Mouse (Mus musculus): ENCODE measurements around the gene Atg7. TPM values are rescaled to one million over a fixed set of nuclear protein-coding genes. Genes with fewer than 3 reads are reported as not detected.
"Not testable (repeated sequence)": the region's sequence is repeated elsewhere in the genome, so short reads cannot be mapped to it uniquely, and the experiment has no call there.

Gene Atg7
- 18.3 and 18.4 TPM in 2 replicates for polyA plus RNA-seq (2014; fragmentation: Nextera tagmentation; extraction: Ambion mirVana)

GRCm38 (mm10) chr6:114642601-114643528 lies at the start of gene Atg7:
TSS of gene Atg7 (plus strand) at chr6:114643097.
- Histone ChIP-seq H3K27me3 (ENCODE audit: control insufficient read depth, insufficient read depth, low read length) (no peaks in the 10 kb centered on the region), H3K27ac (replicated peaks; ENCODE audit: low read depth, low read length) (peak within 1 kb of the TSS; percentile 74), H3K9ac (replicated peaks; ENCODE audit: low read length) (peak within 1 kb of the TSS; percentile 62), H3K4me3 (replicated peaks; ENCODE audit: low read depth, low read length) (peak within 1 kb of the TSS; percentile 74), H3K4me1 (ENCODE audit: control insufficient read depth, insufficient read depth, low read length) (peaks cover 7% of the 10 kb centered on the region), H3K4me2 (ENCODE audit: low read length) (peak within 1 kb of the TSS; percentile 84), H3K9me3 (ENCODE audit: control insufficient read depth, low read length) (no peaks in the 10 kb centered on the region), H3K36me3 (ENCODE audit: control insufficient read depth, insufficient read depth, low read length) (no peaks in the 10 kb centered on the region)
- WGBS: under 1% methylated on average over 38 of the region's 38 CpGs
- peak; percentile 84 for ATAC-seq (ENCODE audit: low FRiP score, low TSS enrichment)
- DNase-seq: peak; percentile 99

- not testable (repeated sequence) for H3K4me1 ChIP-seq (ENCODE audit: control insufficient read depth, insufficient read depth, low read length); H3K4me3 ChIP-seq (replicated peaks; ENCODE audit: low read depth, low read length); H3K27me3 ChIP-seq (ENCODE audit: control insufficient read depth, insufficient read depth, low read length); ATAC-seq (ENCODE audit: low FRiP score, low TSS enrichment); DNase-seq; H3K4me2 ChIP-seq (ENCODE audit: low read length); H3K9me3 ChIP-seq (ENCODE audit: control insufficient read depth, low read length); H3K36me3 ChIP-seq (ENCODE audit: control insufficient read depth, insufficient read depth, low read length); H3K27ac ChIP-seq (replicated peaks; ENCODE audit: low read depth, low read length); H3K9ac ChIP-seq (replicated peaks; ENCODE audit: low read length)
- WGBS: 1% methylated on average over 6 of the region's 17 CpGs
These were observed 28.8 kb upstream of the Atg7 start for GRCm38 (mm10) chr6:114614076-114614475.

DNA sequence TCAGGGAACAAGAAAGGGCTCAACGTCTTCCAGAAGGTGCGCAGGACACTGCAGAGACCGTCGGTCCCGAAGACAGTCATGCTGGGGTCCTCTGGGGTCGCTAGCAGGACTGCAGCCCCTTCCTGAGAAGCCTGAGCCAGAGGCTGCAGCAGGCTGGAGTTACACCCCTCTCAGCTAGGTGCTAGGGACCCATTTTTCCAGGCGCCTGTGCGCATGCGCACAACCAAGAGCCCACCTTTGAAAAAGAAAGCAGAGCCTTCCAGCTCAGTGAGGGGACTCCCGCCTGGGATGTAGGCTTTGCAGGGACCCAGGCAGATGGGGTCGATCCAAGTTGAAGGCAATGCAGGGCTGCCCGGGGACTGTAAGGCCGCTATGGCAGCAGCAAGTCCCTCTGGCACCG lies 9.0 kb upstream of the Atg7 start:
- not testable (repeated sequence) for H3K4me2 ChIP-seq (ENCODE audit: low read length); H3K36me3 ChIP-seq (ENCODE audit: control insufficient read depth, insufficient read depth, low read length); H3K4me3 ChIP-seq (replicated peaks; ENCODE audit: low read depth, low read length); H3K27me3 ChIP-seq (ENCODE audit: control insufficient read depth, insufficient read depth, low read length); H3K27ac ChIP-seq (replicated peaks; ENCODE audit: low read depth, low read length); H3K9me3 ChIP-seq (ENCODE audit: control insufficient read depth, low read length); DNase-seq; H3K4me1 ChIP-seq (ENCODE audit: control insufficient read depth, insufficient read depth, low read length); ATAC-seq (ENCODE audit: low FRiP score, low TSS enrichment); H3K9ac ChIP-seq (replicated peaks; ENCODE audit: low read length)
- WGBS: no CpG with 5 or more reads among the region's 14 CpGs

GRCm38 (mm10) chr6:114643716-114644115 lies 819 bp downstream of the Atg7 start:
- Histone ChIP-seq H3K36me3 (ENCODE audit: control insufficient read depth, insufficient read depth, low read length) (no peaks in the 10 kb centered on the region), H3K27ac (replicated peaks; ENCODE audit: low read depth, low read length) (no peak overlapping the region), H3K4me2 (ENCODE audit: low read length) (peak overlapping the region; percentile 84), H3K9me3 (ENCODE audit: control insufficient read depth, low read length) (no peaks in the 10 kb centered on the region), H3K9ac (replicated peaks; ENCODE audit: low read length) (peak overlapping the region; percentile 62; the same call in 1 of the 2 replicates), H3K4me3 (replicated peaks; ENCODE audit: low read depth, low read length) (peak overlapping the region; percentile 74), H3K27me3 (ENCODE audit: control insufficient read depth, insufficient read depth, low read length) (no peaks in the 10 kb centered on the region), H3K4me1 (ENCODE audit: control insufficient read depth, insufficient read depth, low read length) (peaks cover 7% of the 10 kb centered on the region)
- 48% methylated on average over 8 of the region's 8 CpGs for WGBS
- DNase-seq (no peak), ATAC-seq (ENCODE audit: low FRiP score, low TSS enrichment) (no peak)

DNA sequence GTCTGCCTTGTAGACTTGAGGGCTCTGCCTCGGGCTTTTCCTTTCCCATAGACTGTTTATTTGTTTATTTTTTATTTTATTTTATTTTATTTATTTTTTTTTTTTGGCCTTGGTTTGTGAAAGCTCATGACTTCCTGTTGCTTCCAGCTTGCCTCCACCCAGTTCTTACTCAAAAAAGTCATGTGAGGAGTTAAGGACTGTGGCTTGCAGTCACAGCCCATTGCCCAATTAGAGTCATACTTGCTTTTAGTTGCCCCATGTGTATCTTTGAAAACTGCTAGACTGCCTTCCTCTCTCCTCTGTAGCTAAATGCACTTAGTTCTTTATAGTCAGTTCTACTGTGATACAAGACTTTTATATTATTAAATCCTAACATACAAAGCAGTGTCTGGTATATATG lies 1.6 kb downstream of the Atg7 start:
- ATAC-seq (ENCODE audit: low FRiP score, low TSS enrichment) (no peak), DNase-seq (no peak)
- H3K36me3 ChIP-seq (ENCODE audit: control insufficient read depth, insufficient read depth, low read length): no peaks in the 10 kb centered on the region
- H3K27ac ChIP-seq (replicated peaks; ENCODE audit: low read depth, low read length): no peak overlapping the region
- H3K4me3 ChIP-seq (replicated peaks; ENCODE audit: low read depth, low read length): no peak overlapping the region
- H3K4me2 ChIP-seq (ENCODE audit: low read length): no peak overlapping the region
- H3K4me1 ChIP-seq (ENCODE audit: control insufficient read depth, insufficient read depth, low read length): peaks cover 7% of the 10 kb centered on the region
- no peaks in the 10 kb centered on the region for H3K9me3 ChIP-seq (ENCODE audit: control insufficient read depth, low read length)
- no peak overlapping the region for H3K9ac ChIP-seq (replicated peaks; ENCODE audit: low read length)
- 95% methylated on average over 1 of the region's 1 CpGs for WGBS
- H3K27me3 ChIP-seq (ENCODE audit: control insufficient read depth, insufficient read depth, low read length): no peaks in the 10 kb centered on the region

- Histone ChIP-seq H3K27ac (replicated peaks; ENCODE audit: low read depth, low read length) (no peak overlapping the region), H3K36me3 (ENCODE audit: control insufficient read depth, insufficient read depth, low read length) (no peaks in the 10 kb centered on the region), H3K9ac (replicated peaks; ENCODE audit: low read length) (no peak overlapping the region), H3K4me2 (ENCODE audit: low read length) (no peak overlapping the region), H3K4me1 (ENCODE audit: control insufficient read depth, insufficient read depth, low read length) (peaks cover 7% of the 10 kb centered on the region), H3K27me3 (ENCODE audit: control insufficient read depth, insufficient read depth, low read length) (no peaks in the 10 kb centered on the region), H3K4me3 (replicated peaks; ENCODE audit: low read depth, low read length) (no peak overlapping the region), H3K9me3 (ENCODE audit: control insufficient read depth, low read length) (no peaks in the 10 kb centered on the region)
- 70% methylated on average over 1 of the region's 1 CpGs for WGBS
- ATAC-seq (ENCODE audit: low FRiP score, low TSS enrichment) (no peak), DNase-seq (no peak)
These were observed 3.3 kb downstream of the Atg7 start for GRCm38 (mm10) chr6:114646201-114646600.

- Histone ChIP-seq H3K4me1 (ENCODE audit: control insufficient read depth, insufficient read depth, low read length) (peaks cover 10% of the 10 kb centered on the region), H3K4me2 (ENCODE audit: low read length) (no peak overlapping the region), H3K36me3 (ENCODE audit: control insufficient read depth, insufficient read depth, low read length) (no peaks in the 10 kb centered on the region), H3K9ac (replicated peaks; ENCODE audit: low read length) (no peak overlapping the region), H3K27me3 (ENCODE audit: control insufficient read depth, insufficient read depth, low read length) (no peaks in the 10 kb centered on the region), H3K9me3 (ENCODE audit: control insufficient read depth, low read length) (no peaks in the 10 kb centered on the region), H3K27ac (replicated peaks; ENCODE audit: low read depth, low read length) (no peak overlapping the region), H3K4me3 (replicated peaks; ENCODE audit: low read depth, low read length) (no peak overlapping the region)
- ATAC-seq (ENCODE audit: low FRiP score, low TSS enrichment) (no peak), DNase-seq (no peak)
- WGBS: 88% methylated on average over 6 of the region's 6 CpGs
These were observed 4.1 kb downstream of the Atg7 start for GRCm38 (mm10) chr6:114647011-114647410.

DNA sequence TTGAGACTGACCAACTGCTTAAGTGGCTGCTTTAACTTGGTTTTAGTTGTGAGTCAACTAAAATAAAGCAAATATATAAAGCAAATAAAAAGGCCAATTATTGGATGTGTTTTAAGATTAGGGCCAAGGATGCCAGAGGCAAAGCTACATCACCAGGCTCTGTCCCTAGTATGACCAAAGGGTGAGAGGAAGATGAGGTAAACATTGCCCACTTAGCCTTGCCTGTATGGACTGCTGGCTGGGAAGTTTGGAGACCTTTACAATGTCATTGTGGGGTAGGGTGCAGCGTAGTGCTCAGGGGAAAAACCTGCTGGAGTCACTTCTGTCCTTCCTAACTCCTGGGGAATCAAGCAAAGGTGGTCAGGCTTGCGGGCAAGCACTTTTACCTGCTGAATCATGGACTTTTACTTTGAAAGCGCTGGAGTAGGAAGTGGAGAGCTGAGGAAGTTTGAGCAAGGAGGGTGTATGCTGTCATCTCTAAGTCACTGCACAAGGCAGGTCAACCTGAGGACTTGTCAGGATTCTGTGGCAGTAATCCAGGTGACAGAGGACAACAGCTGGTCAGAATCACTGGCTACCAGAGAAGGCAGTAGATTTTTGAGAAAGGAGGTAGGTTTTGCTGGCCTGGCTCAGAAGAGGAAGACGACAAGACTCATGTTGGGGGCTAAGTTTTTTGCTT lies 5.6 kb downstream of the Atg7 start:
- no peaks in the 10 kb centered on the region for H3K9me3 ChIP-seq (ENCODE audit: control insufficient read depth, low read length)
- 85% methylated on average over 4 of the region's 4 CpGs for WGBS
- no peaks in the 10 kb centered on the region for H3K27me3 ChIP-seq (ENCODE audit: control insufficient read depth, insufficient read depth, low read length)
- no peak for DNase-seq
- ATAC-seq (ENCODE audit: low FRiP score, low TSS enrichment): no peak
- no peak overlapping the region for H3K4me2 ChIP-seq (ENCODE audit: low read length)
- H3K27ac ChIP-seq (replicated peaks; ENCODE audit: low read depth, low read length): no peak overlapping the region
- H3K9ac ChIP-seq (replicated peaks; ENCODE audit: low read length): no peak overlapping the region
- no peak overlapping the region for H3K4me3 ChIP-seq (replicated peaks; ENCODE audit: low read depth, low read length)
- no peaks in the 10 kb centered on the region for H3K36me3 ChIP-seq (ENCODE audit: control insufficient read depth, insufficient read depth, low read length)
- peaks cover 8% of the 10 kb centered on the region for H3K4me1 ChIP-seq (ENCODE audit: control insufficient read depth, insufficient read depth, low read length)

Data from midbrain, embryonic 14.5 days (tissue).